Mouse (Mus musculus): Measurements from ENCODE around the gene Sprr1a.
"Not testable (repeated sequence)": the region's sequence is repeated elsewhere in the genome, so short reads cannot be mapped to it uniquely, and the experiment has no call there.

Gene Sprr1a

GRCm38 (mm10) chr3:92485863-92486262 is at the start of gene Sprr1a:
Gene Sprr1a, minus strand, starts transcription at chr3:92485895.
- DNase-seq (ENCODE audit: low spot score in 2 of 2) = no peak

GRCm38 (mm10) chr3:92534411-92534810 is 48.7 kb upstream of the Sprr1a start, which contains the start of gene 2310046K23Rik:
Gene 2310046K23Rik, minus strand, starts transcription at chr3:92534511.
- DNase-seq (ENCODE audit: low spot score in 2 of 2) = no peak

GRCm38 (mm10) chr3:92512325-92512724 is 26.6 kb upstream of the Sprr1a start:
- DNase-seq (ENCODE audit: low spot score in 2 of 2) = no peak

GRCm38 (mm10) chr3:92510786-92511185 is 25.1 kb upstream of the Sprr1a start:
- peak in 1 of 2 experiments; percentile 34 for DNase-seq (ENCODE audit: low spot score in 2 of 2)

GRCm38 (mm10) chr3:92508185-92508584 is 22.5 kb upstream of the Sprr1a start:
- no peak for DNase-seq (ENCODE audit: low spot score in 2 of 2)

- DNase-seq (ENCODE audit: low spot score in 2 of 2) = no peak
These were observed 17.8 kb upstream of the Sprr1a start for GRCm38 (mm10) chr3:92503528-92503927.

GRCm38 (mm10) chr3:92500393-92500792 is 14.7 kb upstream of the Sprr1a start, which contains the start of gene Sprr4:
Gene Sprr4, minus strand, starts transcription at chr3:92500493.
- DNase-seq (ENCODE audit: low spot score in 2 of 2) = no peak

GRCm38 (mm10) chr3:92490262-92490661 is 4.6 kb upstream of the Sprr1a start:
- not testable (repeated sequence) for DNase-seq (ENCODE audit: low spot score in 2 of 2)

- DNase-seq (ENCODE audit: low spot score in 2 of 2) = no peak
These were observed 612 bp upstream of the Sprr1a start for GRCm38 (mm10) chr3:92486307-92486706.

GRCm38 (mm10) chr3:92481249-92481648 is 4.4 kb downstream of the Sprr1a start:
- not testable (repeated sequence) for DNase-seq (ENCODE audit: low spot score in 2 of 2)

GRCm38 (mm10) chr3:92470111-92470510 is 15.6 kb downstream of the Sprr1a start:
- DNase-seq (ENCODE audit: low spot score in 2 of 2) = no peak

- no peak for DNase-seq (ENCODE audit: low spot score in 2 of 2)
These were observed 18.3 kb downstream of the Sprr1a start for GRCm38 (mm10) chr3:92467424-92467823.

- no peak for DNase-seq (ENCODE audit: low spot score in 2 of 2)
These were observed 19.1 kb downstream of the Sprr1a start for GRCm38 (mm10) chr3:92466576-92466975.

- no peak for DNase-seq (ENCODE audit: low spot score in 2 of 2)
These were observed 27.1 kb downstream of the Sprr1a start, which contains the start of gene Sprr3 for GRCm38 (mm10) chr3:92458620-92459019. Gene Sprr3, minus strand, starts transcription at chr3:92458720.

- no peak for DNase-seq (ENCODE audit: low spot score in 2 of 2)
These were observed 30.5 kb downstream of the Sprr1a start for GRCm38 (mm10) chr3:92455151-92455550.

GRCm38 (mm10) chr3:92440177-92440576 is 45.5 kb downstream of the Sprr1a start:
- no peak for DNase-seq (ENCODE audit: low spot score in 2 of 2)

- DNase-seq (ENCODE audit: low spot score in 2 of 2) = no peak
These were observed 47.0 kb downstream of the Sprr1a start, which contains the start of gene Sprr1b for GRCm38 (mm10) chr3:92438689-92439088. Gene Sprr1b, minus strand, starts transcription at chr3:92438789.
